Mouse (Mus musculus) brain, embryonic 14.5 days (tissue): ENCODE data around the gene Ppp1r12a.

ENCODE experiments used
- CTCF ChIP-seq: fragments of 200-500 bp; IDR thresholded peaks from 2 replicates; pipeline ENCODE4 v1.5.1; 2012; ENCODE audit warnings: inconsistent platforms, mild to moderate bottlenecking, moderate library complexity, borderline replicate concordance; ENCODE audit not compliant: insufficient read depth, insufficient read length; ENCODE audit errors: extremely low read depth
- POLR2A ChIP-seq: fragments of 200-500 bp; IDR thresholded peaks from 2 replicates; pipeline ENCODE4 v1.6.1; 2012; ENCODE audit warnings: mild to moderate bottlenecking, inconsistent platforms, borderline replicate concordance; ENCODE audit not compliant: poor library complexity, insufficient read depth, insufficient read length, severe bottlenecking; ENCODE audit errors: extremely low read depth

DNA sequence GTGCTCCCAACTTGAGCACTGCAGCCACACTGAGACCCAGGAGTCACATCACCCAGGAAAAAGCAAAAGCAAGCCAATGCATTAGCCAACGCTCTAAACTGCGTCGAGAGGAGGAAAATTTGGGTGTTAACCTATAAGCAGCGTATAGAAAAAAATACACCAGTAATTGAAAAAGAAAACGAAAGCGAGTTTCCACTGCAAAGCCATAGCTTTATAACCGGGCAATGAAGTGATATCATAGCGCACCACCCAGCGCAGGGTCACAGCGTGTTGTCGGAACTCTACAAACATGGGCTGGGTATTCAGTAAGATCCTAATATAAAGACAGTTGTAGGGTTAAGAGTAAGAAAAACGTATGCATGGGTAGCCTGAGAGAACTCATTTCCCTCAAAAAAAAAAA lies 167.0 kb downstream of the Ppp1r12a start:
- TF ChIP-seq POLR2A, result no peak
- TF ChIP-seq CTCF, result no peak
